Mouse (Mus musculus): ENCODE measurements at regions not wholly inside any gene's neighbourhood (a gene's known extent, or its start where the extent isn't known, plus 50 kb on each side); places are given as distances from the start of the nearest gene placed in this dataset.

DNA sequence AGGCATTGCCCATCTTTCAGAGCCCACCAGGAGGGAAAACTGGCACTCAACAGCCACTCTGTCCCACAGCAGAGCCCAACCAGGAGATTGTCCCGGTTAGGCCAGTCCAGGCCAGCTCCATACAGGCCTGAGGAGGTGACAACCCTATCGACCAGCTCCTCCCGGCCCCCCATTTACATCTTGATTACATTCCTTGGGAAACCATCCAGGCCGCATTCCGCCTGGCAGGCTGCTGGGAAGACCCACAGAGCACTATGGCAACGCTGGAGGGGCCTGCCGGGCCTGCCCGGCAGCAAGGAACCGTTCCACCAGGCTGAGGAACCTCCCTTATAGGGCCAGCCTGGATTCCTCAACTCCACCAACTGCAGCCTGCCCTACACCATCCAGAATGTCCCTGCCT lies 149.7 kb downstream of the Efnb1 start:
- no peak for TF ChIP-seq MYOD1 (IDR thresholded peaks at IDR 0.05; ENCODE audit: control insufficient read depth, insufficient read length, low read depth)
- no peak for TF ChIP-seq CTCF (IDR thresholded peaks at IDR 0.05; ENCODE audit: control insufficient read depth, insufficient read depth, insufficient read length)
